In genomic region chr1:168969402-168969801, GRCm38 (mm10) we compare ENCODE assay signal across 13 mouse cellular contexts.
DNase-seq lines count a peak whose midpoint lies in the region; ATAC-seq lines count a peak whose summit lies in the region.
"Had no signal": no experiment of that assay in that cellular context is flagged by ENCODE, and none has a peak within 500 bp of the region (broad histone marks: within the 10 kb centered on the region; RNA-seq: fewer than 3 reads in every experiment).

No protein-coding gene starts in this region.

- no peak for DNase-seq in frontal cortex, postnatal 10 days (ENCODE audit: low spot score in 2 of 2)
- peak; percentile 32 to 35 for DNase-seq in left cerebral cortex, postnatal 14 days (ENCODE audit: low spot score in 2 of 2)
- DNase-seq in left cerebral cortex, adult 11 months (ENCODE audit: low spot score), result no peak
- peak; percentile 57 for DNase-seq in embryo, embryonic 11 days
- peak; percentile 5 for DNase-seq in lung, postnatal 10 days
- no peak for DNase-seq in adrenal gland, postnatal 36 days
- DNase-seq in left cerebral cortex, postnatal 4 days, result no peak
- DNase-seq: cerebellum, postnatal 25 days; gastrocnemius, adult 2 months; heart, postnatal 14 days; layer of hippocampus, adult 9-11 months had no signal

- ATAC-seq in frontal cortex, adult (ENCODE audit: low TSS enrichment), result peak; percentile 9; the same call in 1 of the 2 replicates
- ATAC-seq: activated CD4-positive, CD25-positive, alpha-beta regulatory T cell, adult 4 months had no signal

- intact Hi-C loops in left cerebral cortex, postnatal 14 days (cut with DNase I), result no loop called here
- intact Hi-C loops in left cerebral cortex, postnatal 4 days (cut with DNase I), result no loop called here

Comparison
In these comparisons a context has a peak if more than half of its experiments do, and no peak if none do; other contexts are left out.
1. DNase-seq: peak in left cerebral cortex, postnatal 14 days (2 of 2), embryo, embryonic 11 days (single experiment) and lung, postnatal 10 days (single experiment); none in frontal cortex, postnatal 10 days (0 of 2), left cerebral cortex, adult 11 months (single experiment), adrenal gland, postnatal 36 days (0 of 2) and left cerebral cortex, postnatal 4 days (single experiment).